Mouse (Mus musculus) heart, adult 2 months (tissue): ENCODE results near the gene Hamp2. TPM values are rescaled to one million over a fixed set of nuclear protein-coding genes. Genes with fewer than 3 reads are reported as not detected.

Experiments
- DNase-seq, 2 experiments: peaks; one replicate each; pipeline ENCODE4 v3.0.0; 2021
- H3K27ac ChIP-seq: fragments of 200-600 bp; 2 replicates; pipeline ENCODE4 v1.8.1; 2022
- H3K27me3 ChIP-seq: fragments of 200-500 bp; 2 replicates; pipeline ENCODE4 v1.6.1; 2012; ENCODE audit warnings: mild to moderate bottlenecking, low read length, inconsistent platforms, mixed read lengths; ENCODE audit not compliant: control insufficient read depth, insufficient read depth
- H3K36me3 ChIP-seq: fragments of 200-500 bp; 2 replicates; pipeline ENCODE4 v1.6.1; 2012; ENCODE audit warnings: low read length, inconsistent platforms; ENCODE audit not compliant: control insufficient read depth, insufficient read depth
- H3K4me1 ChIP-seq: fragments of 200-500 bp; 2 replicates; pipeline ENCODE4 v1.6.1; 2011; ENCODE audit warnings: low read length; ENCODE audit not compliant: control insufficient read depth, insufficient read depth
- H3K4me3 ChIP-seq: fragments of 200-600 bp; 2 replicates; pipeline ENCODE4 v1.8.1; 2022
- H3K79me2 ChIP-seq: fragments of 200-500 bp; replicated peaks from 2 replicates; pipeline ENCODE4 v1.6.1; 2012; ENCODE audit warnings: mild to moderate bottlenecking, inconsistent platforms, low read length, moderate library complexity, mixed read lengths; ENCODE audit not compliant: control insufficient read depth, insufficient read depth
- H3K9ac ChIP-seq: fragments of 200-500 bp; 2 replicates; pipeline ENCODE4 v1.6.1; 2012; ENCODE audit warnings: low read depth, mild to moderate bottlenecking, control low read depth, inconsistent platforms, low read length, mixed read lengths
- CTCF ChIP-seq: fragments of 200-600 bp; IDR thresholded peaks from 2 replicates; pipeline ENCODE4 v1.8.1; 2022; ENCODE audit warnings: antibody characterized with exemption, mild to moderate bottlenecking, moderate library complexity
- EP300 ChIP-seq: fragments of 200-500 bp; IDR thresholded peaks from 2 replicates; pipeline ENCODE4 v1.6.1; 2011; ENCODE audit warnings: low read depth, low read length, control low read depth; ENCODE audit not compliant: insufficient read depth
- POLR2A ChIP-seq: fragments of 200-500 bp; IDR thresholded peaks from 2 replicates; pipeline ENCODE4 v1.6.1; 2011; ENCODE audit warnings: mild to moderate bottlenecking, low read depth, low read length, control low read depth; ENCODE audit not compliant: insufficient read depth
- WGBS: fragments of 180-500 bp; shearing (Covaris S2); methylation state at CpG from one replicate; pipeline ENCODE4 v1.1.7; 2018; 5-methylcytosine and 5-hydroxymethylcytosine counted together
- intact Hi-C: fragments of 180-260 bp; cut with DNase I; formaldehyde crosslinking; loops from one replicate; pipeline ENCODE4 v1.15.1; 2025
- polyA plus RNA-seq: library from polyadenylated mRNA; depleted of rRNA; stranded (reverse); fragments of >200 nt; gene quantifications from 2 replicates; pipeline ENCODE4 v1.2.3, GENCODE M21; 2012
- total RNA-seq, 2 experiments: library from RNA; stranded (reverse); gene quantifications; 2 replicates each; pipeline ENCODE4 v1.2.3; 2021

The Hamp2 gene
- total and polyA plus RNA-seq, 3 experiments, result 2.1 to 4.5 (median 2.8) TPM

DNA sequence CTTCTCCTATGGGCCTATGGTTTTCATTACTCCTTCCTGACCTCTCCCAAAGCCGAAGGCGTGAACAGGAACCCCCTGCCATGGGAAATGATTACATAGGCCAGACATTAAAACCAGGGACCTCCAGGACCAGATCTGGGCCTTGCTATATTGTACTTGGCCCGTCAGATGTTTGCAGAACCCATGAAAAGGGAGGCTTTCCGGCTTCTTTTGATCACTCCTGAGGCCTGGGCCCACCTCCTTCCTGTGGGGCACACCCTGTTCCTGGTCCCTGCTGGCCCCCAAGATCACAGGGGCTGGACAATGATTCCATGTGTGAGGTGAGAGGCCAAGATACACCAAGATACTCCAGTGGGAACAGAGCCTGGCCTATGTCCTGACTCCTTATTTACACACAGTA is 44.7 kb upstream of the Hamp2 start:
- intact Hi-C loops, result no loop called here
- Histone ChIP-seq H3K36me3 (no peaks in the 10 kb centered on the region), H3K27ac (no peak overlapping the region), H3K4me1 (peaks cover 1% of the 10 kb centered on the region), H3K4me3 (no peak overlapping the region), H3K79me2 (no peaks in the 10 kb centered on the region), H3K9ac (no peak overlapping the region), H3K27me3 (peaks cover 2% of the 10 kb centered on the region; the same call in 1 of the 2 replicates)
- WGBS, result 47% methylated on average over 4 of the region's 4 CpGs
- DNase-seq, result peak in 1 of 2 experiments; percentile 43
- TF ChIP-seq CTCF (no peak), EP300 (no peak), POLR2A (no peak)

DNA sequence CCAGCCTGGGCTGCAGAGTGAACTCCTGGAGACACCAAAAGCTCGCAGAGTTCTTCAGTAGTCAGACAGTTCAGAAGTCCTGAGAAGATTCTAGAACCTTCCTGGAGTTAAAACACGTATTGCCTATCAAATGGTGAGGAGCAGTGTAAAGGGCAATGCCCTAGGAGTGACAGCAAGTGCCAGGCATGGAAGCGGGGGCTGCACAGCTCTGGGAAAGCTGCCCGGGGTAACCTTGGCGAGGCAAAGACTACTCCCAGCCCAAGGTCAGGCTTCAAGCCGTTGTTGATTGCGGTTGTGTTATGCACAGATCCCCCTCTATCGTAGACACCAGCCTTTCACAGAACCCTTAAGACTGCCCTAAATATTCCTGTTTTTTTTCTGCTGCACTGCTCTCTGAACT is 44.1 kb upstream of the Hamp2 start:
- no peak for DNase-seq
- intact Hi-C loops, result no loop called here
- Histone ChIP-seq H3K79me2 (no peaks in the 10 kb centered on the region), H3K4me1 (no peaks in the 10 kb centered on the region; the same call in 1 of the 2 replicates), H3K27me3 (peaks cover 2% of the 10 kb centered on the region; the same call in 1 of the 2 replicates), H3K4me3 (no peak overlapping the region), H3K9ac (no peak overlapping the region), H3K27ac (no peak overlapping the region), H3K36me3 (no peaks in the 10 kb centered on the region)
- TF ChIP-seq EP300 (no peak), POLR2A (no peak), CTCF (no peak)
- 71% methylated on average over 8 of the region's 8 CpGs for WGBS

DNA sequence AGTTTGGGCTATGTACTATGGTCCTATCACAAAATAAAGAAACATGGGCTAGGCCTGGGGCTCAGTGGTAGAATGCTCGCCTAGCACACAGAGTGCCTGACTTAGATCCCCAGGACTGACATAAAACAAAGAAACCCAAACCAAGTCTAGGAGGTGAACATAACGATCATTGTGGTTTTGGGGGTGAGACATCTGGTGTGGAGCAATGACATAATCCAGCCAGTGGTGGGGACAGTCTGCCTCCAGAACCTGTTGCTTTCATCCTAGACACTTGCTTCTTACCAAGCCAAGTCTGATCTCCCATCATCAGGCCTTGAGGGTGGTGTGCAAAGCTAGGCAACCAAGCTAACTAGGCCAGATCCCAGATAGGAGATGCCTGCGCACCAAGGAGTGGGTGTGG is 42.2 kb upstream of the Hamp2 start:
- Histone ChIP-seq H3K79me2 (no peaks in the 10 kb centered on the region), H3K27ac (no peak overlapping the region), H3K4me1 (no peaks in the 10 kb centered on the region; the same call in 1 of the 2 replicates), H3K4me3 (no peak overlapping the region), H3K9ac (no peak overlapping the region), H3K27me3 (no peaks in the 10 kb centered on the region), H3K36me3 (no peaks in the 10 kb centered on the region)
- DNase-seq, result no peak
- intact Hi-C loops, result no loop called here
- WGBS, result 83% methylated on average over 3 of the region's 3 CpGs
- TF ChIP-seq POLR2A, result no peak
- TF ChIP-seq EP300, result no peak
- TF ChIP-seq CTCF, result no peak

DNA sequence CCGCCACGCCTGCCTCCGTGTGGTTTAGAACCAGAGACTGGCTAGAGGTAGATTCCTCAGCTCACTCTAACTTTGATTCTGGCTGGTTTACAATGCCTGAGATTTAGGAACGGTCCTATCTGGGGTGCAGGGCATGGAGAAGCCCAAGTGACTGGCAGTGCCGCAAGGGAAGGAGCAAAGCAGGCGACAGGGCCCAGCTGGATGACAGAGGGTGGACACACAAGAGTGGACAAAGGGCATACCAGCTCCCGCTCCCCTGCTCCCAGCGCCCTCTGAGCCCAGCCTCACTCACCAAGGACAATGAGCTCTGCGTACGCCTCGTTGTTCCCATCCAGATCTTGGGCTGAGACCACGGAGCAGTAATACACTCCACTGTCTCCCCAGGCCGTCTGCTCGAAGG is 41.2 kb upstream of the Hamp2 start:
- intact Hi-C loops, result no loop called here
- Histone ChIP-seq H3K27me3 (no peaks in the 10 kb centered on the region), H3K27ac (no peak overlapping the region), H3K79me2 (no peaks in the 10 kb centered on the region), H3K4me3 (no peak overlapping the region), H3K9ac (no peak overlapping the region), H3K36me3 (no peaks in the 10 kb centered on the region), H3K4me1 (no peaks in the 10 kb centered on the region; the same call in 1 of the 2 replicates)
- WGBS, result 86% methylated on average over 14 of the region's 14 CpGs
- DNase-seq, result no peak
- no peak for TF ChIP-seq POLR2A
- TF ChIP-seq CTCF, result no peak
- TF ChIP-seq EP300, result no peak

DNA sequence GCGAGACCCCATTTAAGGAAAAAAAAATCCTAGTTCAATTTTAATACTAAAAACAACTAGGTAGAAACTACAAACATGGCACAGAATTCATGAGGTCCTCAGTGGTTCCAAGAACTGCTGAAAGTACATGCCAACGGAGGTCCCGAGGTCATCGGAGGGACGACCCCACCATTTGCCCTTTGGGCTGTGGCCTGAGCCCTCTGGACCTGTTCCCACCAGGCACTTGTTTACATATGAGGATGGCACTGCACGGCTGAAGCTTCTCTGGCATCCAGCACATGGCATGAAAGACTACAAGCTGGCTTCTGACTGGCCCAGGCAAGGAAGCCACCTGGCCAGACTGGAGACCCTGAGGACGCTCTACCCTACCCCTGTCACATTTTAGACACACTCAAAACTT is 39.9 kb upstream of the Hamp2 start:
- Histone ChIP-seq H3K4me1 (no peaks in the 10 kb centered on the region; the same call in 1 of the 2 replicates), H3K79me2 (no peaks in the 10 kb centered on the region), H3K4me3 (no peak overlapping the region), H3K9ac (no peak overlapping the region), H3K27ac (no peak overlapping the region), H3K36me3 (no peaks in the 10 kb centered on the region), H3K27me3 (no peaks in the 10 kb centered on the region)
- TF ChIP-seq CTCF, result no peak
- TF ChIP-seq POLR2A, result no peak
- no peak for TF ChIP-seq EP300
- no peak for DNase-seq
- intact Hi-C loops, result no loop called here
- 87% methylated on average over 7 of the region's 7 CpGs for WGBS

DNA sequence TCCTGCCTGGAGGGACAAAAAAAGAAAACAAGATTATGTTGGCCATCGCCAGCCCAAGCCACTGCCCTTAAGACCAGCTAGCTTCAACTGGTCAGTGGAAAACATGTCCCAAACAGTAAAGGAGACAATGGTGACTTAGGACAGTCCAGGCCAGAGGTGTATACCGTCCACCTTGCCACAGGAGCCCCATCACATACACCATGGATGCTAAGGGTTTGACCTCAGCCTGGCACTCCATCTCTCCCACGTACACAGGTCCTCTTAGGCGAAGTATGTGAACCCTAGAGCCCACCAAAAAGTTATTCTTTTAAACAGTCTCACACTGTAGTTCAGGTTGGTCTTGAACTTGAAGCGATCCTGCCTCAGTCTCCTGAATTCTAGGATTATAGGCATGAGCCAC is 38.4 kb upstream of the Hamp2 start:
- no peaks in the 10 kb centered on the region for H3K27me3 ChIP-seq

More for the DNA sequence above, 38.4 kb upstream of the Hamp2 start:
- no peaks in the 10 kb centered on the region for H3K36me3 ChIP-seq
- TF ChIP-seq EP300 (no peak), CTCF (no peak), POLR2A (no peak; the same call in 1 of the 2 replicates)
- no peak overlapping the region for H3K9ac ChIP-seq
- no peaks in the 10 kb centered on the region for H3K79me2 ChIP-seq
- DNase-seq, result no peak
- H3K4me3 ChIP-seq, result no peak overlapping the region
- WGBS, result 87% methylated on average over 5 of the region's 5 CpGs
- intact Hi-C loops, result no loop called here
- peaks cover 4% of the 10 kb centered on the region for H3K4me1 ChIP-seq
- H3K27ac ChIP-seq, result no peak overlapping the region
